Mouse (Mus musculus): ENCODE measurements at regions not wholly inside any gene's neighbourhood (a gene's known extent, or its start where the extent isn't known, plus 50 kb on each side); places are given as distances from the start of the nearest gene placed in this dataset.

DNA sequence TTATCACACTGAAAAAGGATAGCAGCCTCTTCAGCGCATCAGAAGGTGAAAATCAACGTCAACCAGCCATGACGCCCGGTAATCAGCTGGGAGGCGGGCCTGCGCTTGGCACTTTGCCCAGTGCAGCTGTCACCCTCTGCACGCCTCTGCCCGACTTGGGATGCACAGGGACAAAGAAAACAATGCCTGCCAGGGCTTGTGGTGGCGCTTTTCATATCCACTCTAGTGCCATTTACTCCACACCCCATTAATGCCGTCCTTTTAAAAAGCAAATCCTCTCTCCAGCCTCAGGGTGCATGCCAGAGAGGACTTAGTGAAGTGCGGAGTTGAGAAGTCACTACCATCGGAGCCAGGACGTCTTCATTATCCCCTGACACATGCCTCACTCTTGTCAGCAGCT lies 204.5 kb upstream of the Sulf2 start:
- peaks cover 5% of the 10 kb centered on the region; the same call in 1 of the 2 replicates for H3K27me3 ChIP-seq (ENCODE audit: control insufficient read depth, insufficient read depth, low read length)
- H3K4me1 ChIP-seq (ENCODE audit: control insufficient read depth, insufficient read depth, low read length), result peaks cover 23% of the 10 kb centered on the region
- no peaks in the 10 kb centered on the region for H3K36me3 ChIP-seq (ENCODE audit: control insufficient read depth, insufficient read depth, low read length)
- H3K9ac ChIP-seq (replicated peaks; ENCODE audit: low read length), result no peak overlapping the region; the same call in 1 of the 2 replicates
- H3K27ac ChIP-seq (replicated peaks; ENCODE audit: low read depth, low read length), result peak overlapping the region; percentile 68
- H3K4me3 ChIP-seq (replicated peaks; ENCODE audit: low read depth, low read length), result no peak overlapping the region
- 11% methylated on average over 13 of the region's 13 CpGs for WGBS
- DNase-seq (peak; percentile 86), ATAC-seq (ENCODE audit: low FRiP score, low TSS enrichment) (peak; percentile 80; the same call in 1 of the 2 replicates)
- H3K4me2 ChIP-seq (ENCODE audit: low read length), result no peak overlapping the region; the same call in 1 of the 2 replicates
- H3K9me3 ChIP-seq (ENCODE audit: control insufficient read depth, low read length), result no peaks in the 10 kb centered on the region

DNA sequence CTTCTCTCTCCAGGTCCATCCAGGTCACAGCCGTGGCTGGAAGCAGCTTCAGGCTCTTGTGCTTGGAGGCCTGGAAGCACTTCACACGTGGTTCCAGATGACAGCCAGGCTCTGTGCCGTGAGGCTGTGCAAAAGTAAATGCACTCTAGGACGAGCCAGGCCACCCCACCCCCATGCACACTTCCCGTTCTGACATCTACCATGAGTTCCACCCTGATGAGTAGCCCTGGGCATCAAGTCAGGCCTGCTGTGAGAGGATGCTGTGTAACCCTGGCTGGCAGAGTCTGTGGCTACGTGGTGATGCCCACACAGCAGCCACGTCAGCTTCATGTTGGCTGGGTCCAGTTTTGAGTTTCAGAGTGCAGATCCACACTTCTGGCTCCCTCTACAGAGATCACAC lies 202.4 kb upstream of the Sulf2 start:
- DNase-seq, result no peak
- peaks cover 35% of the 10 kb centered on the region for H3K4me1 ChIP-seq (ENCODE audit: control insufficient read depth, insufficient read depth, low read length)
- H3K36me3 ChIP-seq (ENCODE audit: control insufficient read depth, insufficient read depth, low read length), result no peaks in the 10 kb centered on the region
- 0 out of 2 replicates have a peak overlapping the region, but pooled peaks have one; percentile 20 for H3K27ac ChIP-seq (replicated peaks; ENCODE audit: low read depth, low read length)
- H3K9ac ChIP-seq (replicated peaks; ENCODE audit: low read length), result no peak overlapping the region
- H3K9me3 ChIP-seq (ENCODE audit: control insufficient read depth, low read length), result no peaks in the 10 kb centered on the region
- H3K4me3 ChIP-seq (replicated peaks; ENCODE audit: low read depth, low read length), result no peak overlapping the region
- no peak overlapping the region for H3K4me2 ChIP-seq (ENCODE audit: low read length)
- peaks cover 5% of the 10 kb centered on the region; the same call in 1 of the 2 replicates for H3K27me3 ChIP-seq (ENCODE audit: control insufficient read depth, insufficient read depth, low read length)
- 71% methylated on average over 7 of the region's 7 CpGs for WGBS
- ATAC-seq (ENCODE audit: low FRiP score, low TSS enrichment), result no peak

DNA sequence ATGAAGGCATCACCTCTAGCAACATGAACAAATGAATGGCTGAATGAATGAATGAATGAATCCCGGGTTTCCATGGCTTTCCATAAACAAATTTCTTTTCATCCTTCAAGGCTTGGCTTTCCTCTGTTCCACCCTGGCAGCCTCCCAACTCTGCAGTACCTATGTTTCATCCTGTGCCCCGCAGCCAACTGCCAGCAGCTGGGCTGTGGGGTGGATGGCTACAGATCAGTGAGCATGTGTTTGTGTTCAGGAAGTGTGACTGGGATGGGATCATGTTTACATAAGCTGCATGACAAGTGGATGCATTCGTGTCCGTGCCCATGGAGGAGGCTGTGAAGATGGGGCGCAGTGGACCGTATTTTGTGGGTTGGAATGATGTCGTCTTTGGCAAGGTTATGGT lies 200.5 kb upstream of the Sulf2 start:
- DNase-seq (peak; percentile 67), ATAC-seq (ENCODE audit: low FRiP score, low TSS enrichment) (no peak)
- H3K36me3 ChIP-seq (ENCODE audit: control insufficient read depth, insufficient read depth, low read length), result no peaks in the 10 kb centered on the region
- WGBS, result 53% methylated on average over 7 of the region's 7 CpGs
- H3K4me1 ChIP-seq (ENCODE audit: control insufficient read depth, insufficient read depth, low read length), result peaks cover 31% of the 10 kb centered on the region
- H3K9ac ChIP-seq (replicated peaks; ENCODE audit: low read length), result no peak overlapping the region
- no peak overlapping the region for H3K4me3 ChIP-seq (replicated peaks; ENCODE audit: low read depth, low read length)
- no peaks in the 10 kb centered on the region for H3K9me3 ChIP-seq (ENCODE audit: control insufficient read depth, low read length)
- no peak overlapping the region for H3K4me2 ChIP-seq (ENCODE audit: low read length)
- no peak overlapping the region for H3K27ac ChIP-seq (replicated peaks; ENCODE audit: low read depth, low read length)
- peaks cover 5% of the 10 kb centered on the region; the same call in 1 of the 2 replicates for H3K27me3 ChIP-seq (ENCODE audit: control insufficient read depth, insufficient read depth, low read length)

DNA sequence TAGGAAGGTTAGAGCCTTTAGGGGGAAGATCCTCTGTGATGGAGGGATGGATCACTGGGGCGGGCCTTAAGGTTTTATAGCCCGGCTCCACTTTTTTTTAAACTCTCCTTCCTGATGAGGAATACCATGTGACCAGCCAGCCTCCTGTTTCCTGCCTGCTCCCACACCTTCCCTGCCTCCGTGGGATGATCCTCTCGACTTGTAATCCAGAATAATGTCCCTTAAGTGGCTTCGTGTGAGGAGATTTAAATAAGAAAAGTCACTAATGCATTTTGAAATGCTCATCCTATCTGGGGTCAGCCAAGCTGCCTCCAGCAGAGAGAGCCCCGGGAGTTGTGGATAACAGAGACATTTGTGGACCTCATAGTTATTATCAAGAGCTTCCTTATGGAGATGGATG lies 200.0 kb upstream of the Sulf2 start:
- no peak for ATAC-seq (ENCODE audit: low FRiP score, low TSS enrichment)
- Histone ChIP-seq H3K4me2 (ENCODE audit: low read length) (no peak overlapping the region), H3K27ac (replicated peaks; ENCODE audit: low read depth, low read length) (no peak overlapping the region), H3K9ac (replicated peaks; ENCODE audit: low read length) (no peak overlapping the region), H3K27me3 (ENCODE audit: control insufficient read depth, insufficient read depth, low read length) (peaks cover 5% of the 10 kb centered on the region; the same call in 1 of the 2 replicates), H3K4me1 (ENCODE audit: control insufficient read depth, insufficient read depth, low read length) (peaks cover 29% of the 10 kb centered on the region), H3K9me3 (ENCODE audit: control insufficient read depth, low read length) (no peaks in the 10 kb centered on the region), H3K36me3 (ENCODE audit: control insufficient read depth, insufficient read depth, low read length) (no peaks in the 10 kb centered on the region), H3K4me3 (replicated peaks; ENCODE audit: low read depth, low read length) (no peak overlapping the region)
- WGBS, result 42% methylated on average over 6 of the region's 6 CpGs
- no peak for DNase-seq

DNA sequence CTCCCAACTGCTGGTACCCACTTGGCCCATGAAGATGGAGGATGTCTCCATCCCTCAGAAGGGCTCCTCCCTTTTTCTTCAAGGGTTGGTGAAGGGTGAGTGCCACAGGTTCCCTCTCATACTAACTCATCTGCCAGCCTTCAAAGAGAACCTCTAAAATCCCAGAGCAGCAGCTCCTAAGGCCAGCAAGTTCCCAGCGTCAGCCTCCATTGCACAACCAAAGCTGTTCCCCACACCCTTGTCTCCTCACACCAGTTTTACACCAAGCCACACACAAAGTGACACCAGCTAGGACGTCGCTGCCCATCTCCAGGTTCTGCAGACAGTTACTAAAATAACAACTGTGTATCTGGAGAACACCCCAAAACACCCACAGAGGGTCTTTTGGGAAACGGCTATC lies 198.9 kb upstream of the Sulf2 start:
- H3K27ac ChIP-seq (replicated peaks; ENCODE audit: low read depth, low read length), result no peak overlapping the region
- peaks cover 8% of the 10 kb centered on the region; the same call in 1 of the 2 replicates for H3K27me3 ChIP-seq (ENCODE audit: control insufficient read depth, insufficient read depth, low read length)
- no peak overlapping the region for H3K4me2 ChIP-seq (ENCODE audit: low read length)
- no peaks in the 10 kb centered on the region for H3K36me3 ChIP-seq (ENCODE audit: control insufficient read depth, insufficient read depth, low read length)
- H3K4me3 ChIP-seq (replicated peaks; ENCODE audit: low read depth, low read length), result no peak overlapping the region
- H3K9ac ChIP-seq (replicated peaks; ENCODE audit: low read length), result no peak overlapping the region
- WGBS, result 87% methylated on average over 4 of the region's 4 CpGs
- ATAC-seq (ENCODE audit: low FRiP score, low TSS enrichment) (no peak), DNase-seq (no peak)
- peaks cover 20% of the 10 kb centered on the region for H3K4me1 ChIP-seq (ENCODE audit: control insufficient read depth, insufficient read depth, low read length)
- no peaks in the 10 kb centered on the region for H3K9me3 ChIP-seq (ENCODE audit: control insufficient read depth, low read length)

DNA sequence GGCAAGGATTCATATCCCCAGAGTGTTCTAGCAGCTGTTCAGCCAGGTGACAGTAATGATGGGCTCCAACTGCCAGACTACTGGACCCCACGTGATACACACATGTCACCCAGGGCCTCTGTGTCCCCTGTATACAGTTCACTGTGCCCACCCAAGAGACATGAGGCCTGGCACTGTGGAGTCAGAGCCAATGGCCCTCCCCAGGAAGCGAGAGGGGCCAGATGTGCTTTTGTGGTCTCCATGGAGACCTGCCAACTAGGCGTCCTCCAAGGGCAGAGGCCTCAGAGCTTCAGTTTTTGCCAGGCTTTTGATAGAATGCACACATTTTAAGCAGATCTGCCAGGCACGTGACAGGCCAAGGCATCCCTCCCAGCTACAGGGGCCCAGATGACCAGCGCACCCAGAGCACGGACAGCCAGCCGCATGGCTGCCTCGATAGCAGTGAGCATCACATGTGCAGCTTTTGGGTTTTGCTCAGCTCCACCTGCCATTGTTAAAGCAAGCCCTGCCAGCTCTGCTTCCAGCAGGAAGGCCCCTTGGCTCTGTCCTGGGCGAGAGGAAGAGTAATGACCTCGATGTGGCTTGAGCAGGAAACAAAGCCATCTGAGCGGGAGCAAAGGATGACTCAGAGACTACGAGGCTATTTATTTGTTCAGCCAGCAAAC lies 198.1 kb upstream of the Sulf2 start:
- Histone ChIP-seq H3K36me3 (ENCODE audit: control insufficient read depth, insufficient read depth, low read length) (no peaks in the 10 kb centered on the region), H3K4me1 (ENCODE audit: control insufficient read depth, insufficient read depth, low read length) (peaks cover 17% of the 10 kb centered on the region), H3K27me3 (ENCODE audit: control insufficient read depth, insufficient read depth, low read length) (peaks cover 8% of the 10 kb centered on the region; the same call in 1 of the 2 replicates), H3K9me3 (ENCODE audit: control insufficient read depth, low read length) (no peaks in the 10 kb centered on the region), H3K4me3 (replicated peaks; ENCODE audit: low read depth, low read length) (no peak overlapping the region), H3K9ac (replicated peaks; ENCODE audit: low read length) (no peak overlapping the region; the same call in 1 of the 2 replicates), H3K4me2 (ENCODE audit: low read length) (no peak overlapping the region), H3K27ac (replicated peaks; ENCODE audit: low read depth, low read length) (0 out of 2 replicates have a peak overlapping the region, but pooled peaks have one; percentile 13)
- WGBS, result 58% methylated on average over 12 of the region's 12 CpGs
- peak; percentile 55 for DNase-seq
- peak; percentile 59; the same call in 1 of the 2 replicates for ATAC-seq (ENCODE audit: low FRiP score, low TSS enrichment)

DNA sequence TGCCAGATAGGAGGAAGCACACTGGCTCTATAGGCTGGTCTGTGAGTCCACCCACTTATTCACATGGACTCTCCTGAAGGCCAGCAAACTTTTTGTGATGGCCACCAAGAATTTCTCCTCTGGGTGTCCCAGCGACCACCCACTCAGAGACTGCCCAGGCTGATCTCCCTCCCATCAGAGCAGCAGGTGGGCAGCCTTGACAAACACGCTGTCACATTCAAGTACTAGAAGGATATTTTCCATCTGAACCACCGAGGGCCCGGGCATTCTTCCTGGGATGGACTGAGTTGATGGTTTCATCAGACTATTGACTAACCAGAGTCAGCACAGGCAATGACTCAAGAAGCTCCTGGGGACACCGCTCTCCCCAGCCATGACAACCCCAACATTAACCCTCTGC lies 196.5 kb upstream of the Sulf2 start:
- ATAC-seq (ENCODE audit: low FRiP score, low TSS enrichment) (no peak), DNase-seq (no peak)
- no peak overlapping the region for H3K4me2 ChIP-seq (ENCODE audit: low read length)
- H3K4me3 ChIP-seq (replicated peaks; ENCODE audit: low read depth, low read length), result no peak overlapping the region
- H3K9me3 ChIP-seq (ENCODE audit: control insufficient read depth, low read length), result no peaks in the 10 kb centered on the region
- WGBS, result 78% methylated on average over 5 of the region's 5 CpGs
- peaks cover 22% of the 10 kb centered on the region for H3K4me1 ChIP-seq (ENCODE audit: control insufficient read depth, insufficient read depth, low read length)
- H3K27ac ChIP-seq (replicated peaks; ENCODE audit: low read depth, low read length), result no peak overlapping the region
- H3K9ac ChIP-seq (replicated peaks; ENCODE audit: low read length), result no peak overlapping the region
- no peaks in the 10 kb centered on the region for H3K36me3 ChIP-seq (ENCODE audit: control insufficient read depth, insufficient read depth, low read length)
- H3K27me3 ChIP-seq (ENCODE audit: control insufficient read depth, insufficient read depth, low read length), result peaks cover 9% of the 10 kb centered on the region; the same call in 1 of the 2 replicates

DNA sequence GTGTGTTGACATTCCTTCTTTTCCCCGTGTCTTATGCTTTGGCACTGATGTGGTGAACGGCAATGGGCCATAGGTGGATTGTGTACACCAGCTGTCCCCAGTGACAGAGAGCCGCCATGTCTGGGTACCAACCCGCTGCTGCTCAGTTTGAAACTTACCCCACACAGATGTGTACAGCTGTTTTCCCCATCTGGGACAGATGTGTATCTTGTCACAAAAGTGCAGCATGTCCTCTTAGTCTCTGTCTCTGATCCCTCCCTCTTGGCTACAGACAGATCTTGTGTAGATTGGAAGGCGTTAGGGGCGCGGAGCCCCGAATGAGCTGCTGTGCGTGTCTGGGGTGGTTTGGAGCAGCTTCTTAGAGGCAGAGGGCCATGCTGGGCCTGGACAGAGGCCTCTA lies 196.1 kb upstream of the Sulf2 start:
- H3K27ac ChIP-seq (replicated peaks; ENCODE audit: low read depth, low read length), result no peak overlapping the region
- H3K4me1 ChIP-seq (ENCODE audit: control insufficient read depth, insufficient read depth, low read length), result peaks cover 26% of the 10 kb centered on the region
- H3K9me3 ChIP-seq (ENCODE audit: control insufficient read depth, low read length), result no peaks in the 10 kb centered on the region
- H3K36me3 ChIP-seq (ENCODE audit: control insufficient read depth, insufficient read depth, low read length), result no peaks in the 10 kb centered on the region
- ATAC-seq (ENCODE audit: low FRiP score, low TSS enrichment) (no peak), DNase-seq (no peak)
- no peak overlapping the region for H3K9ac ChIP-seq (replicated peaks; ENCODE audit: low read length)
- peaks cover 9% of the 10 kb centered on the region; the same call in 1 of the 2 replicates for H3K27me3 ChIP-seq (ENCODE audit: control insufficient read depth, insufficient read depth, low read length)
- no peak overlapping the region for H3K4me3 ChIP-seq (replicated peaks; ENCODE audit: low read depth, low read length)
- no peak overlapping the region for H3K4me2 ChIP-seq (ENCODE audit: low read length)
- 86% methylated on average over 9 of the region's 9 CpGs for WGBS

DNA sequence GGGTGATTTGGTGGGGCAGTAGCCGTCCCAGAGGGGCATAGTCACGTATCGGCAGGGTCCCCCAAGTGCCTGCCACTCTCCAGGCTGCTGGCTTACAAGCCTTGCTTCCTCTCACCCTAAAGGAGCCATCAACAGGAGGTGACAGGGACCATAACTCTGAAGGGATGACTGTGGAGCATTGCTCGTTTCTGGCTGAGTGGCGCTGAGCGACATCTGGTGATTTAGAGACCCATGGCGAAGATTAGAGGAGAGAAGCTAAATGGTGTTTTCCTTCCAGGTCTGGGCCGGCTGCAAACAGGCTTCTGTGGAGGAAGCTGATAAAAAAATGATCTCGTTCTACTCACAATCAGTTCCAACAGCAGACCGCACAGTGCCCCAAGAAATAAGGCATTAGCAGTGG lies 193.2 kb upstream of the Sulf2 start:
- no peak for ATAC-seq (ENCODE audit: low FRiP score, low TSS enrichment)
- Histone ChIP-seq H3K4me2 (ENCODE audit: low read length) (no peak overlapping the region), H3K36me3 (ENCODE audit: control insufficient read depth, insufficient read depth, low read length) (no peaks in the 10 kb centered on the region), H3K4me3 (replicated peaks; ENCODE audit: low read depth, low read length) (no peak overlapping the region), H3K27ac (replicated peaks; ENCODE audit: low read depth, low read length) (0 out of 2 replicates have a peak overlapping the region, but pooled peaks have one; percentile 10), H3K27me3 (ENCODE audit: control insufficient read depth, insufficient read depth, low read length) (peaks cover 16% of the 10 kb centered on the region), H3K9me3 (ENCODE audit: control insufficient read depth, low read length) (no peaks in the 10 kb centered on the region), H3K4me1 (ENCODE audit: control insufficient read depth, insufficient read depth, low read length) (peaks cover 31% of the 10 kb centered on the region), H3K9ac (replicated peaks; ENCODE audit: low read length) (no peak overlapping the region)
- 60% methylated on average over 10 of the region's 10 CpGs for WGBS
- no peak for DNase-seq
